In the genomic region with DNA sequence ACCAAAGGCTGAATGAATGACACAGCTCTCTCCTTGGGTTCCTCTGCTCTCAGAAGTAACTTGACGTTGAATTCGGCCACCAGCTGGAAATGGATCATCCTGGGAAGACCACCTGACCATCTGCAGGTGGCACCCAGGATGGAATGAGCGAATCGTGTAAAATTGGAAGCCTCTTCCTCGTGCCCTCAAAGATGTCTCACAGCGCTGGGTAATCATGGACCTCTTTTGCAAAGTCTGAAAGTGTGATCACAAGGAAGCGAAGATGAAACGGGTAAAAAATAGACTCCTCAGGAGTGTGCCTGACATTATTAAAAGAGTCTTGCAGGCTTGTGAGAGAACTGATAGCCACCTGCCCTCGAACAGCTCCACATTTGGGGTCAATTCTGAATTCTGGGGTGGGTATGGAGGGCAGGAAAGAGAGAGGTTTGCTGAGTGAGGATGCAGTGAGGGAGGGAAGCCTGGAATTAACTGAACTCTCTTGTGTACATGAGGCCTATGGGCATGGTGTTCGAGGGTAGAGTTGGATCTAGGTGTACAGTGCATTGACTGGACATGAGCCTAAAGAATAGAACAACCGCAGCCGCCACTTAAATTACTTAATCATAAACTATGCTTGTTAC, we compare ENCODE assay signal across 11 mouse cellular contexts.
DNase-seq lines count a peak whose midpoint lies in the region.
"Had no signal": no experiment of that assay in that cellular context is flagged by ENCODE, and none has a peak within 500 bp of the region (broad histone marks: within the 10 kb centered on the region; RNA-seq: fewer than 3 reads in every experiment).

No protein-coding gene starts in this region.

- peak overlapping the region; percentile 15; the same call in 1 of the 2 replicates for H3K4me3 ChIP-seq in brown adipose tissue, adult 24 weeks (ENCODE audit: insufficient read depth, low read depth, low read length)
- peak overlapping the region; percentile 91 for H3K4me3 ChIP-seq in hindbrain, embryonic 10.5 days
- H3K4me3 ChIP-seq in midbrain, embryonic 10.5 days = peak overlapping the region; percentile 77
- H3K4me3 ChIP-seq: liver, embryonic 15.5 days; myocyte had no signal

- no peaks in the 10 kb centered on the region for H3K9me3 ChIP-seq in hindbrain, embryonic 10.5 days
- no peaks in the 10 kb centered on the region for H3K9me3 ChIP-seq in midbrain, embryonic 10.5 days (replicated peaks)
- H3K9me3 ChIP-seq: liver, embryonic 15.5 days had no signal

- WGBS in hindbrain, embryonic 10.5 days = 71% methylated on average over 12 of the region's 12 CpGs
- WGBS in midbrain, embryonic 10.5 days = 68% methylated on average over 12 of the region's 12 CpGs

- no peak overlapping the region for H3K27ac ChIP-seq in brown adipose tissue, adult 24 weeks (replicated peaks; ENCODE audit: low read depth, low read length)
- peak overlapping the region; percentile 99 for H3K27ac ChIP-seq in hindbrain, embryonic 10.5 days
- peak overlapping the region; percentile 97 for H3K27ac ChIP-seq in midbrain, embryonic 10.5 days (replicated peaks)
- H3K27ac ChIP-seq: liver, embryonic 15.5 days had no signal

- H3K27me3 ChIP-seq in hindbrain, embryonic 10.5 days (ENCODE audit: insufficient read depth, poor library complexity, severe bottlenecking) = peaks cover 8% of the 10 kb centered on the region; the same call in 1 of the 2 replicates
- H3K27me3 ChIP-seq in midbrain, embryonic 10.5 days (ENCODE audit: low read depth, poor library complexity, severe bottlenecking) = peaks cover 8% of the 10 kb centered on the region

- peaks cover 12% of the 10 kb centered on the region; the same call in 1 of the 2 replicates for H3K4me1 ChIP-seq in brown adipose tissue, adult 24 weeks (ENCODE audit: control insufficient read depth, insufficient read depth, insufficient read length, low read length)
- peaks cover 83% of the 10 kb centered on the region for H3K4me1 ChIP-seq in hindbrain, embryonic 10.5 days (replicated peaks)
- peaks cover 72% of the 10 kb centered on the region for H3K4me1 ChIP-seq in midbrain, embryonic 10.5 days

- H3K36me3 ChIP-seq in hindbrain, embryonic 10.5 days = peaks cover 6% of the 10 kb centered on the region; the same call in 1 of the 2 replicates
- H3K36me3 ChIP-seq in midbrain, embryonic 10.5 days = peaks cover 19% of the 10 kb centered on the region
- H3K36me3 ChIP-seq: liver, embryonic 15.5 days had no signal

- DNase-seq in cerebellum, adult 9-10 months = peak; percentile 22
- no peak for DNase-seq in cerebellum, postnatal 10 days
- no peak for DNase-seq in hindbrain, embryonic 10.5 days (ENCODE audit: low spot score)
- DNase-seq in midbrain, embryonic 10.5 days (ENCODE audit: low spot score) = no peak
- no peak for DNase-seq in frontal cortex, postnatal 25 days (ENCODE audit: low spot score in 2 of 2)
- no peak for DNase-seq in left cerebral cortex, adult 9 months (ENCODE audit: low spot score in 2 of 2)
- DNase-seq in spleen, postnatal 36 days (ENCODE audit: low spot score in 2 of 2) = no peak
- DNase-seq: kidney, adult 9 months had no signal

Comparison
In these comparisons a context has a peak if more than half of its experiments do, and no peak if none do; other contexts are left out.
1. H3K4me3 ChIP-seq: peak in every context shown above with its lines; median percentile 91 in hindbrain, embryonic 10.5 days; 77 in midbrain, embryonic 10.5 days; 15 in brown adipose tissue, adult 24 weeks.